Mouse (Mus musculus): ENCODE results near the gene Tusc2.

Gene Tusc2

DNA sequence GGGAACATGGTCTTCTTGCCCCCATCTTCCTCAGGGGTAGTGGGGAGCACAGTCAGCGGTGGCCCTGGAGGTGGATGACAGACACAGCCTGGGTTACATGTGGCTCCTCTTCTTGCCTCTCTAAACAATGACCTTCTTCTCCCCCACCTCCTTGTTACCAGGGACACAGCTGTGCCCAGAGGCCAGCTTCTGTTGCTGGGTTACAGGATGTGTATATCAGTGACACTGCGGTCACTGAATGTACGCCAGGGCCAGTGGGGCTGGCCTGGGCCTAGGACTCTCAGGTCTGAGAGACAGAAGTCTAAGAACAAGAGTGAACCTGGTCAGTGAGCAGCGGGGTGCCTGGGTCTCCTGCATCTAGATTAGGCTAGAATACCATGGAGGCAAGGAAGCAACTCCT, 52.0 kb downstream of the Tusc2 start:
- DNase-seq, result no peak
